Mouse (Mus musculus): Measurements from ENCODE around the gene Ipo9. TPM values are rescaled to one million over a fixed set of nuclear protein-coding genes. Genes with fewer than 3 reads are reported as not detected.

The Ipo9 gene
- total RNA-seq (2021): 100 to 1,000 TPM; 125 to 136 TPM
- long read RNA-seq, experiment 1, full-length matches to known transcripts: 23 of 34 reads
- long read RNA-seq, experiment 1, partial matches to known transcripts: 1 of 34 reads
- long read RNA-seq, experiment 1, other reads (novel, unspliced or antisense): 10 of 34 reads
- long read RNA-seq, experiment 2, full-length matches to known transcripts: 32 of 62 reads
- long read RNA-seq, experiment 2, partial matches to known transcripts: 16 of 62 reads
- long read RNA-seq, experiment 2, other reads (novel, unspliced or antisense): 14 of 62 reads

DNA sequence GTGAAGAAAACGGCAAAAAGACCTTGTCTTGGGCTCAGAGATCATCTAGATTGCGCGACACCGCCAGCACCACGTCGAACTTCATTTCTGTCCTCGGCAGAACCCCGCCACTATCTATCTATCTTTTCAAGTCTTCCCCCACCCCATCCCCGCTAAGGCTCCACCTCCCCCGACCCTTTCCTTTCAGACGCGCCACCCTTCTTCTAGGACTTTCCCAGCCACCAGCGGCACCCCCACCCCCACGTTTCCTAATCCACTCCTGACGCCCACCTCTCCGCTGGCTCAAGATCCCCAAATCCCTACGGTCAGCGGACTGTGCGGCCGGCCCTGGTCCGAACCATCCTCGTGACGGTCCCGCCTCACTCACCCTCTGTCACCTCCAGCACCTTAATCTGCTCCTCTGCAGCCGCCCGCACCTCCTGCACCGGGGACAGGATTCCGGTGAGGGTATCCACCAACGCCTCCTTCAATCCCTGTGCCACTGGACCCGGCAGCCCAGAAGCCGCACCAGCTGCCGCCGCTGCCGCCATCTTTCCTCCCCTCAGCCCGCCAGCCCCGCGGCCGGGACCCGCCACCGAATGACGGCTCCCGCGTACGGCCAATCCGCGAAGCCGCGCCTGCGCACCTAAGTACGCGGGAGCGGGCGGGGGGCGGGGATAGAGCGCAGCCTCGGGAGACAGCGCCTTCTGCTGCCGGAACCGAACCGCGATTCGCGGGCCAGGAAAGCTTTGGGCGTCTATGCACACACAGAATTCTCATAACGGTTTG, at the start of gene Ipo9:
TSS of gene Ipo9 (minus strand) at position 599 of the 768 bp plus-strand sequence.
- peak; percentile 84 to 91 for DNase-seq (ENCODE audit: low spot score in 2 of 2)

DNA sequence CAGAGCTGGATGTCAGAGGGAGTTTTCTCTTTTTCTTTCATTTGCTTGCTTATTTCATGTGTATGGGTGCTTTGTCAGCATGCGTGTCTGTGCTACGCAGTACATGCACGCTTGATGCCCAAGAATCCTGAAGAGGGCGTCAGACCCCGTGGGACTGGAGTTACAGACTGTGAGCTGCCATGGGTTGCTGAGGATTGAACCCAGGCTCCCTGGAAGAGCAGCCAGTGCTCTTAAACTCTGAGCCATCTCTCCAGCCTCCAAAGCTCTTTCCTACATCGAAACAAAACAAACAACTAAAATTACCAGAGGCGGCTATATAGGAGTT, 45.2 kb upstream of the Ipo9 start:
- DNase-seq (ENCODE audit: low spot score in 2 of 2): no peak

DNA sequence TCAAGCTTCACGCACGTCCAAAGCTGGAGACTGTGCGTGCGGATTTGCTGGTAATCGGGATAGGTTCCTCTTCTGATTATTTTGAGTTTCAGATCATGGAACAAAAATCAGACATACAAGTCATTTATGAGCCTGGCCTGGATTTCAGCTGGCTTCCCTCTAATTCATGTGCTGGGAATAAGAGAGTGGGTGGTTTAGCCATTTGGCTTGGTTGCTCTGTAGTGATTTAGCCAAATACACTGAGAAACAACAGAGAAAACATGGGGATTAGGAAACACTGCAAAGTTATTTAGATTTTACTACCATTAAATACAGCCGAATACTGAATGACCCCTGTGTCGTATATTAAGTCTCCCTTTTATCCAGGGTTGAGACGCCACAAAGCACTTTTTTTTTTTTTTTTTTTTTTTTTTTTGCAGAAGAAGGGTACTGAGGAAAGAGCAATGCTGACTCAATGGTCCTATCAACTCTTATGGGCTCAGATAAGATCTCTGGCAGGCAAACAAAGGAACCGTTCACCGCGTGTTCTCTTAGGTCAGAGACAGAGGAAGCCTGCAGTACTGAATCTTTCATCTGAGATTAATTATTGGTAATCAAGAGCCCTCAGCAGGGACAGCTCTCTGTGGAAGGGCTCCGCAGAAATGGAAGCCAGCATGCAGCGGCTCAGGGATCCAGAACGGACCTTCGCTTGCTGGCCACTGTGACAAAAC, 44.7 kb upstream of the Ipo9 start:
- no peak for DNase-seq (ENCODE audit: low spot score in 2 of 2)

DNA sequence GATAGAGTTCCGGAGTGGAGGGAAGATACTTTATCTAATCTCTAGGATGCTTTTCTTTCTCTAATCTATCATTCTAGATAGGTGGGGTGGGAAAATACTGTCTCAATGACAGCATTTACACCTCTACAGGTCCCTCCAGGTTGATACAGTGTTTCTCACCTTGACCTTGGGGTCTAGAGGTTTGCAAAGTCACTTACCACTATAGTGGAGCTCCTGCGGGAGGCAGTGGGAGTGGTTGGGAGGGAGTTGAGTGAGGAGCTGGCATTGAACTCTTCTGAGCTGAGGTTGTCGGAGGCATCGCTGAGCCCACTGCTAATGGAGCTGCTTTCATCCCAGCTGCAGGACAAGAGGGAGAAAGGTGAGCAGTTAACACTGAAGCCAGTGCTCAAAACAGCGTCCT, 42.2 kb upstream of the Ipo9 start:
- DNase-seq (ENCODE audit: low spot score in 2 of 2): no peak

DNA sequence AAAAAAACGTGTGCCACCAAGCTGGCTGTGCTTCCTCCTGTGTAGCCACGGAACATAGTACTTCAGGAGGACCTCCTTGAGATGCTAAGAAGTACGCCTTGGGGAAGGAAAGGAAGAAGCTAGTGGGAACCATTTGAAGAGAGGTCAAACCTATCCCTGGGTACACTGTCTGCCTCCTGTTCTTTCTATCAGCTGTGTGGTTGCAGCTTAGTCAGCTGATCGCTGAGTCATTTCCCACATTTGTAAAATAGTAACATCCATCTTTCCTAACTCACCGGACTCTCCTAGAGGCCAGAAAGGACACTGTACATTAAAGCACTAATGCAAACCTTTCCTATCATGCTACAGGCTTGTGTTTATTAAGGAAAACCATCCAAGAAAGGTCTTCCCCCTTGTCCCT, 41.4 kb upstream of the Ipo9 start:
- no peak for DNase-seq (ENCODE audit: low spot score in 2 of 2)

DNA sequence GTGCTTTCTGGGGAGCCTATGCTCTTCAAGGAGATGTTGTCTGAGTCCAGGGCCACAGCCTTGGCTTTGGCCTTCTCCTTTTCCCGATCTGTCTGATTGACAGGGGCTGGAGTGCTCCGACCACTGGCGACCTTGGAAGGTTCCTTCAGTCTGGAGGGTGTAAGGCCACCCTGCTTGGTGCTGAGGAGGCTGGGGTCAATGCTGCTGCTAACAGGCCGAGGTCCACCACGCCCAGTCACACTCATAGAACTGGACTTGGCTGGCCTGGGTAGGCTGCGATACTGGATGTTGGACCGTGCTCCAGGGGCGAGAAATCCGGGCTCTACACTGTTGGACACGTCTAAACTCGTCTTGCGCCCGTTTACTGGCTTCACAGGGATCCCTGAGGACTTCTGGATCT, 40.2 kb upstream of the Ipo9 start:
- DNase-seq (ENCODE audit: low spot score in 2 of 2): no peak

DNA sequence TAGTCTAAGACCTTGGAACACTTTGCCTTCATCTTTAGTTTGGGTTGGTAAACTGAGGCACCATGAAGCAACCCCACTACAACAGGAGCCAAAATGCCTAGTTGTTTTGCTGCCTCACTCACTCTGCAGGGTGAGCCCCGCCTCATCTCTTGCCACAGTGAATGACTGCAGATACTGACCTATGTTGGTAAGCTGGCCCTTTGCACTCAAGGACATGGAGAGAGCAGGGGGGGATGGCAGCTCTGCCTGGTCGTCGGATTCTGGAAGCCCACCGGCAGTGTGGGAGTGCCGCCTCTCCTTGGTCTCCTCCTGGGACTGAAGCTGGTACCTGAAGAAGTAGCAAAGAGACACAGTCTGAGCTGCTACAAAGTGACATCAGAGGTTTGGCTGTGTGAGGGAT, 37.2 kb upstream of the Ipo9 start:
- DNase-seq (ENCODE audit: low spot score in 2 of 2): no peak

DNA sequence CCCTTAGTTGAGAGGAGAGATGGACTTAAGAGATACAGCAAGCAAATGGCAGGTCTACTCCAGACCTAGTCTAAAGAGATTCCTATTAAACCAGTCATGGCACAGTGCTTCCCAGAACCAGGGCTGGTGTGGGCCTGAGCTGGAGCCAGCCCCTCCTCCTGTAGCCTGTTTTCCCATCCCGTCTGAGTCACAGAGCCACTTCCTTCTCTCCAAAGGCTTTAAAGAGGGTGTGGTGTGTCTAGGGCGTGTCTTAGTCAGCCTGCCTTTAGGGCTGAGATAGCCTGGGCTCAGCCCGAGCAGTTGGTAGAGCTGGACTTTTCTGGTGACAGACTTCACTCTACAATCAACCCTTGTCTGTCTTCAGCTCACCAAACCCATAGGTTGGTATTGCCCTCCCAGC, 36.6 kb upstream of the Ipo9 start:
- no peak for DNase-seq (ENCODE audit: low spot score in 2 of 2)

DNA sequence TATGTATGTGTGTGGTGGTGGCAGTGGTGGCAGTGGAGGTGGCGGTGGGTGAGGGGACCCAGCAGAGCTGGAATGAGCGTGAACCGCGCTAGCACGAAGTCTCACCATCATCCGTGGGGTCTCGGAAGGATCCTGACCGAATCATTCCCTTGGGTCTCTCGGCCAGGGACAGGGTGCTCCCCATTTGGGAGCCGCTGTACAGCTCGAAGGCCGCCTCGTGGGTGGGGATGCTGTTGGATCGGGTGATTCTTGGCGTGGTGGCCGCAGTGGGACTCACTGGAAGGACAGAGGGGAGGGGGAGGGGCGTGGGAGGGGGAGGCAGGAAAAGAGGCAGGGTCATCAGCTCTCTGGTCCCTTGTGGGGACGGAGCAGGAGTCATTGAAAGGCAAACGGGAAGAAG, 35.4 kb upstream of the Ipo9 start:
- DNase-seq (ENCODE audit: low spot score in 2 of 2): no peak

DNA sequence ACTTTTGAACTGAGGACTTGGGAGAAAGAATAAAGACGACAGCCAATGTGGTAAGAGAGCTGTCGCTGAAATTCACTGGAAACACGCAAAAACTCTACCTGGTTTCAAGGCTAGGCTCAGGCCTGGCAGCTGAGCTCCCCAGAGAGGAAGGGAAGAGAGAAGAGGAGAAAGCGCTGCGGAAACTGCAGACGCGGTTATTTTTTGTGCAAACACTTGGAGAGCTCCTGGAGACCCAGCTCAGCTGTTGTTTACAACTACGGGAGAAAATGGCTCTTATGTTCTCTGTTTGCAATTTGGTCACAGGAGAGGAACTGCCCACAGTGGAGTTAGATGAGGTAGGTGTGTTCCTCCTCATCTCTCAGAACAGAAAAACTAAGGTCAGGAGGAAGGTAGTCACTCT, 32.4 kb upstream of the Ipo9 start:
- no peak for DNase-seq (ENCODE audit: low spot score in 2 of 2)

DNA sequence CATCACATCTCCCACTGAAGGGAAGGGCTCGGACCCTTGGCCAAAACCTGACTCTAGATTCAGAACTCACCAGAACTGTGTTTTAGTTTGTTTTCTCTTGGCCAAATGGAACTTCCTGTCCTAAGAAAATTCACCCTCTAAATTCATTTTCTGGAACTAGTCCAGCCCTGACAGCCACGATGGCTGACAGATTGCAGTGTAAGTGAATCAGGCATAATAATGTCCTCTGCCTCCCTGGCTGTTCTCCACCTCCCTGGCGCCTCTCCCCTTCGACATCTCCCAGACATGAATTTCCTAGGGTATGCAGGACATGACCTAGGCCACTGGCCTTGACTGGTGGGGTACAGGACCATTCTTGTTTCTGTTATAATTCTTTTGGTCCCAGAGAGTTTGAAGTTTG, 32.0 kb upstream of the Ipo9 start:
- DNase-seq (ENCODE audit: low spot score in 2 of 2): no peak

DNA sequence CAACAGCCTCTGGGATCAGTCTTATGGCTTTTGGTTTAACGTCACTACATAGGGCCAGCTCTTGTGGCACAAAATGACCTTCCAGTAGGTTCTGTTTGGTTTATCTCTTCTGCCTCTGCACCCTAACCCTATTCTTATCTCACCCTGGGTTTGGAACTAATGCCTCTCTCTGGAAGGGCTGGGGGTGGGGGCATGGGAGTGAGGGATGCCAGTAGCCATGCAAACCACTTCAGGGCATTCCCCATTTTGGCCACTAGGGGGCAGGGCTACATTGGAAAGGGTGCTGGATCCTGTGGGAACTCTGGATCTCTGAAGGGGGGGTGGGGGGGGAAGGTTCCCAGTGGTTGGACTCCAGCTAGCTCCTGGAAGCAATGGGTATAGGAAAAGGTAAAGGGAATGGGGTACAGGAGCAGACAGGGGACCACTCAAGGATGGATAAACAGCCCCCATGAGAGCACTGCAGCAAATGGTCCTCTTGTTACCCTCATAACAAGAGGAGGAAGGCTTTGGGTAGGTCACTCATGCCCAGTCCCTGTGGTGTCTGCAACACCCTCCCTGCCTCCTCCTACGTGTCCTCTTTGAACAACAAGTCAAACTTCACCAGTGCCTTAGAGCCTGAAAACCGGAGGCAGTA, 30.9 kb upstream of the Ipo9 start:
- peak; percentile 60 to 63 for DNase-seq (ENCODE audit: low spot score in 2 of 2)

DNA sequence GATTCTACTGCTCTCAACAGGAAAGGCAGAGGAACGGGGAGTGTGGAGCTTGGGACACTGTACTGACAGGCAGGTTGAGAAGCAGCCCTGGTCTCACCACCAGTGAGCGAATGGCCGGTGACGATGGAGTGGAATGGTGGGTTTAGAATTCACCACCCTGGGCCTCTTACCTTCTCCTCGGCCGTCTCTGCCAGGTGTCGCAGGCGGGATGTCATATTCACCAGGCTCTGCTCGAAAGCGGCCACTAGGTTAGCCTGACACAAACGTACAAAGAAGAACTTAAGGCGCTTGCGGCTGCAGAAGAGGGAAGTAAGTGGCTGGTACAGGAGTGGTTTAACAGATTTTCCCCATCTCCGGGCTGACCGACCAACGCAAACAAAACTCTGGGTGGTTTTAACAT, 30.2 kb upstream of the Ipo9 start:
- no peak for DNase-seq (ENCODE audit: low spot score in 2 of 2)

DNA sequence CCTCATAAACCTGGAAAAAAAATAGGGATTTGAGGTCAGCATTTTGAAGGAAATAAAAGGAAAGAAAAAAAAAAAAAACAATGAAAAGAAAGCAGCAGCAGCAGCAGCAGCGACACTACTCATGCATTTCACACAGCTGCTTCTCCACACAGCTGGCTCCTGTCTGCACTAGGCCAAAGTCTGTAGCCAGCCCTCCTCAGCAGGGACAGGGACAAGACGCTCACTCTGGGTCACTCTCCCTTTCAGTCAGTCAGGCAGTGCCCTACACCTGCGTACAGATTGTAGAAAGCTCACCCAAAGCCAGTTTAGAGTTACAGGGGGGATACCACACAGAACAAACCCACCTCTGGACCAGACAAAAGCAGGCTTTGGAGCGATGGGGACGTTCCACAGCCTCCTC, 27.6 kb upstream of the Ipo9 start:
- DNase-seq (ENCODE audit: low spot score in 2 of 2): no peak

DNA sequence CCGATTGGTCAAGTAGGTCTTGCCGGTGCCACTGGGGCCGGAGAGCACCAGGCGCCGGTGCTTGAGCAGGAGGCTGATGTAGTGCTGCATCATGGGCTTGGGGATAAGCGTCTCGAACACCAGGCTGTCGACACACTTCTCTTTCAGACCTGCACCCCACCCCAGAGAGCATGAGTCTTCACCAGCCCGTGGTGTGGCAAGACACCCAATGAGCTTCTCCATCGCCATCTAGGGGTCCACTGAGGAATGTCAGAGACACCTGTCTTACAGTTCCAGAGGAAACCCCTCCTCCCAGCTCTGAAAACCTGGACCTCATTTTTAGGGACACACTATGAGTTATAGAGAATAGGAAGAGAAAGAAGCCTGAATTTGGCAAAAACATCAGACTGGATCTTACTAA, 22.0 kb upstream of the Ipo9 start:
- no peak for DNase-seq (ENCODE audit: low spot score in 2 of 2)

DNA sequence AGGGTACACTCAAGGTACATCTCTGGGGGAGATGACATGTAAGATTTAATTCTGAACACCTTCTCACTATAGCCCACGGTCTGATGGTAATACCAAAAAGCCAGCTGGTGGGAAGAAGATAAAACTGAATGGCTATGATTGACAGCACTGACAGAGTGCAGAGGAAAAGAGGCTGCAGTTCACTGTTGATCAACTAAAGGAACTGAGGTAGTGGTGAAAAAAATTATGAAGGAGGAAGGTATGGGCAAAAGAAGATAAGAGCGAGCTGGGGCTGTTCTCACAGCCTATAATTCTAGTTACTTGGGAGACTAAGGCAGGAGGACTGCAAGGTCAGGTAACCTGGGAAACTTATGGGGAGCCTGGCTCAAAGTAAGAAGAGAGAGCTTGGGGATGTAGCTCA, 21.1 kb upstream of the Ipo9 start:
- no peak for DNase-seq (ENCODE audit: low spot score in 2 of 2)

DNA sequence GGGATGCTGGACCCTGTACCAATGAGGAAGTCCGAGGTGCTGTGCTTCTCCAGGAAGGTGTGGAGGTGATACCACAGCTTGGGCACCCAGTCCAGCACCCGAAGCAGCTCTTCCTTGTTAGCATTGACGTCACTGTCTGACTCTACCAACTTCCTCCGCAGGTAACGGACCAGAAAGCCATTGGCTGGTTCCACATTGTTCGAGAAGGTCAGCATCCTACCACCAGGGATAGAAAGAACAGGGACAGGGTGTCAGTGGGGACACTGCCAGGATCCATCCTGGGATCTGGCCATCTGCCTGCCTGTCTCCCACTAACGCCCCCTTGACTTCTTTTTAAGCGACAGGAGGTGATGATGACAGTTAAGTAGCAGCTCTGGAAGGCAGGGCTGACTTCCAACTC, 19.6 kb upstream of the Ipo9 start:
- DNase-seq (ENCODE audit: low spot score in 2 of 2): no peak

DNA sequence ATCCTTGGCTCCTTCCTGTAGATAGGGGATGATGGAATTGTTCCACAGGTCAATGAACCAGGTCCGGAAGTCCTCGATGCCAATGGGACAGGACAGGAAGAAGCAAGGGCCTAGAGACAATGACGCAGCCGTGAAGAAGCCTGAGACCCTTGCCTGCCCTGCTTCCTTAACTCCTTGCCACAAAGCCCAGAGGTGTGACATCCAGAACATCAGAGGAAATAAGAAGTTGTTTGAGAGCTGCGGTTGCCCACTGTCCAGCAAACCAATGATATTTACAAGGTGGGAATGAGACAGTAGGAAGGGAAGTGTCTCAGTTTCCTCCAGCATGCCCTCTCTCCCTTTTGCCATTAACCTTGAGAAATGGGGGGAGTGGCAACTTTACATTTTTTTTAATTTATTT, 18.6 kb upstream of the Ipo9 start:
- DNase-seq (ENCODE audit: low spot score in 2 of 2): no peak

DNA sequence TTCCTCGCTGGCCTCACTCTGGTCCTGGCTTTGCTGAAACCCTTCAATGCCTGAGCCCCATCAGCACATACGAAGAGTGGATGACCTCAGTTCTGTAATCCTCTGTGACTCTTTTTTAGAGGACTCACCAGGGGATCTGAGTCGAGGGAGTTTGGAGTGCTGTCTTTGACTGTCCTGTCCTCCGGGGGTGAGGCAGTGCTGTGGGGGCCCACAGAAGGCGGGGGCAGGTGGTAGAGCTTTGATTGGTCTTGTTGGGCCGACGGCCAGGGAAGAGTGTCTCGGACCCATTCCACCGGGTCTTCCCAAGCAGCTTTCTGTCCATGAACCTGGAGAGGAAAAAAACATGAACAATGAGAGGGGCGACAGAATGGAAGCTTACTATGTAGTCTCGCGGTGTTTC, 13.2 kb upstream of the Ipo9 start:
- DNase-seq (ENCODE audit: low spot score in 2 of 2): no peak

DNA sequence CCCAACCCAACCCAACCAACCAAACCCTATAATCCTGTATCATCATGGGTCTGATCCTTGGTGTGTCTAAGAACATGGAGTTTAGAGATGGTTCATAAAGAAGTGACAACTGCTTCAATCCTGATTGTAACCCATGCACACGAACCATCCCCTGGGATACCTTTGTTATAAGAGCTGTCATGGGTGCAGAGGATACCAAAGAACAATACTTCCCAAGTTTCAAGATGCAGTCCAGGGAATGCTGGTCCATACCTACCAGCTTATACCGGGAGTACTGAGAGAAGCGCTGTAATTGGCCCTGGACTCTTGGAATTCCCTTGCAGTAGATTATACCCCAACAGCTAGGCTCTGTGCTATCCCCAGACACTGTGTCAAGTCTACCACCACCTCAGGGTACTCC, 11.6 kb upstream of the Ipo9 start:
- DNase-seq (ENCODE audit: low spot score in 2 of 2): no peak

DNA sequence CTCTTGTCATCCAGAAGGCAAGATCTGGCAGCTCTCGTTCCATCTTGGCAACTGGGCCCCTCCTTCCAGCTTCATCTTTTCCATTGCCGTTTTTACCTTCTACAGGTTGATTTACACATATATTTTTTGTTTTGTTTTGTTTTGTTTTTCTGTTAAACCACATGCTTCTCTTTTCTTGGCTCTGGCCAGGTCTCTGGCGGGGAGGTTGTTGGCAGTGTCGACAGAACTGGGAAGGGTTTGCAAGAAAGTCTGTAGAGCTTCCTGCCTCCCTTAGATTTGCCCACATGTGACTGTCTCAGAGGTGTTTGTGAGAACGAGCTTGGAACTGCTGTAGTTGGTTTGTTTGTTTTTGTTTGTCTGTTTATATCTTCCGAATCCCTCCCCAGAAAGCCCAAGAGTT, 10.7 kb upstream of the Ipo9 start:
- DNase-seq (ENCODE audit: low spot score in 2 of 2): no peak

DNA sequence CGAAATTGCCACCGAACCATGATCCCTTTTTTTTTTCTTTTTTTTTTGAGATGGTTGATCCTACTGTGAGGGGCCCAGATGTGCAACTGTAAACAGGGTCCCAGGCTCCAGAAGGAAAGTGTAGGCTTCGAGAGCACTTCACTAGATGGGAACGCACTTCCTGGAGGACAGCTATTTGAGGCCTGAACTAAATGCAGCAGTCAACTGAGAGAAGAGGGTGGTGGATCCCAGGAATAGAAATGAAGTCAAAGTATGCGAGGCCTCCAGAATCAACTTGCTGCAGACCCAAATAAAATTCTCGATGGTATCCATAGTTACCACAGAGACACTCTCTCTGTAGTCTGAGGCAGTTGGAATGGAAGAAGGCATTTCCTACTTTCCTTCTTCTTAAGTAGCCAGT, 8.5 kb upstream of the Ipo9 start:
- DNase-seq (ENCODE audit: low spot score in 2 of 2): no peak

All from adrenal gland, postnatal 4 days (tissue).